Mouse (Mus musculus) heart, embryonic 12.5 days (tissue): ENCODE results near the gene Tll1. TPM values are rescaled to one million over a fixed set of nuclear protein-coding genes. Genes with fewer than 3 reads are reported as not detected.

Experiments used
- ATAC-seq: fragments of 200-750 bp; cut with Nextera tagmentation; 2 replicates; pipeline ENCODE4 v1.8.0; 2017; ENCODE audit warnings: moderate TSS enrichment, moderate library complexity; ENCODE audit not compliant: insufficient number of reproducible peaks, low FRiP score
- H3K27ac ChIP-seq: fragments of 300-500 bp; sonication (generic); 2 replicates; pipeline ENCODE4 v1.5.1; 2016; ENCODE audit warnings: mild to moderate bottlenecking, moderate library complexity; ENCODE audit not compliant: poor library complexity, severe bottlenecking
- H3K27me3 ChIP-seq: fragments of 300-500 bp; sonication (generic); replicated peaks from 2 replicates; pipeline ENCODE4 v1.6.1; 2016; ENCODE audit warnings: mild to moderate bottlenecking, moderate library complexity
- H3K36me3 ChIP-seq: fragments of 300-500 bp; sonication (generic); 2 replicates; pipeline ENCODE4 v1.6.1; 2016; ENCODE audit warnings: mild to moderate bottlenecking, moderate library complexity
- H3K4me1 ChIP-seq: fragments of 300-500 bp; sonication (generic); replicated peaks from 2 replicates; pipeline ENCODE4 v1.6.1; 2016; ENCODE audit warnings: mild to moderate bottlenecking
- H3K4me2 ChIP-seq: fragments of 300-500 bp; sonication (generic); 2 replicates; pipeline ENCODE4 v1.6.1; 2016; ENCODE audit warnings: mild to moderate bottlenecking, moderate library complexity
- H3K4me3 ChIP-seq: fragments of 300-500 bp; sonication (generic); 2 replicates; pipeline ENCODE4 v1.5.1; 2016; ENCODE audit warnings: mild to moderate bottlenecking
- H3K9ac ChIP-seq: fragments of 300-500 bp; sonication (generic); 2 replicates; pipeline ENCODE4 v1.6.1; 2016; ENCODE audit warnings: mild to moderate bottlenecking, moderate library complexity
- H3K9me3 ChIP-seq: fragments of 300-500 bp; sonication (generic); replicated peaks from 2 replicates; pipeline ENCODE4 v1.6.1; 2016; ENCODE audit warnings: mild to moderate bottlenecking, moderate library complexity
- WGBS: fragments of 180-500 bp; shearing (Covaris S2); methylation state at CpG from one replicate; pipeline ENCODE4 v1.1.7; 2016; 5-methylcytosine and 5-hydroxymethylcytosine counted together
- polyA plus RNA-seq: library from polyadenylated mRNA; unstranded; fragments of >200 nt; fragmentation: Nextera tagmentation; extraction: Ambion mirVana; gene quantifications from 2 replicates; pipeline ENCODE4 v1.2.1, GENCODE M21; 2016

Gene Tll1
- polyA plus RNA-seq, 1 experiment from 2014 or later = 1.9 TPM

DNA sequence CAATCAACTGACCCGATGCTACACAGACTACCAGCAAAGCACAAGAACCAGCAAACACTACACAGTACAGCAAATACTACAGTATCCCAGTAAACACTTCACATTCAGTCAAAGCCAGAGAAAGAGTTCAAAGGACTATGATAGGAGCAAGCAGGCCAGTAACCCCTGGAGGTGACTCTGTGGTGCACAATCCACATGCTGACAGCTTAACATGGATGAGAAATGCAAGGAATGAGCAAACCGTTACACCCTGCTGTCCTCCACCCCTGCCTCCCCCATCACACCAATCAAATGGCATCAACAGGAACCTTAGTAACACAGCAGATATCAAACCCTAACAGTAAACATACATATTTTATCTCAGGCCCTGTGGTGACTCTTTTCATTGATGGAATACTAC lies 7.7 kb downstream of the Tll1 start:
- Histone ChIP-seq H3K4me1 (no peaks in the 10 kb centered on the region), H3K36me3 (no peaks in the 10 kb centered on the region), H3K4me2 (no peak overlapping the region), H3K9ac (no peak overlapping the region), H3K27ac (no peak overlapping the region), H3K27me3 (no peaks in the 10 kb centered on the region), H3K9me3 (no peaks in the 10 kb centered on the region), H3K4me3 (no peak overlapping the region)
- WGBS = 45% methylated on average over 2 of the region's 2 CpGs
- ATAC-seq = no peak

DNA sequence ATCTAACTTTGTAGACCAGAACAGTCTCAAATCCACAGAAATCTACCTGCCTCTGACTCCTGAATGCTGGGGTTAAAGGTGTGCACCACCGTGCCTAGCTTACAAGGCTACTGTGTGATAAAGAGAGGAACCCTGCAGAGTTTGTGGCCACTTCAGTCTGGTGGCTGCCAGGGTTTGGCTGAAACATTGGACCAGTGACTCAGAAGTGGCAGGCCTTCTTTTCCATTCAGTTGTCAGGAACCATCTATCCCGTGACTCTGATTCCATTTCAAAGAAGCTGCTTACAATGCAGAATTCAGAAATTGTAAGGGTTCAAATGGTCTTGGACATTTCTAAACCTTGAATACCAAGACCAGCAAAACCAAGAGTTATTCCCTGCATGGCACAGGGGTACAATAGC lies 12.7 kb downstream of the Tll1 start:
- no peaks in the 10 kb centered on the region for H3K36me3 ChIP-seq
- H3K27me3 ChIP-seq = no peaks in the 10 kb centered on the region
- WGBS = 56% methylated on average over 2 of the region's 2 CpGs
- H3K27ac ChIP-seq = no peak overlapping the region
- no peaks in the 10 kb centered on the region for H3K4me1 ChIP-seq
- ATAC-seq = no peak
- no peaks in the 10 kb centered on the region for H3K9me3 ChIP-seq
- H3K9ac ChIP-seq = no peak overlapping the region
- no peak overlapping the region for H3K4me2 ChIP-seq
- H3K4me3 ChIP-seq = no peak overlapping the region

DNA sequence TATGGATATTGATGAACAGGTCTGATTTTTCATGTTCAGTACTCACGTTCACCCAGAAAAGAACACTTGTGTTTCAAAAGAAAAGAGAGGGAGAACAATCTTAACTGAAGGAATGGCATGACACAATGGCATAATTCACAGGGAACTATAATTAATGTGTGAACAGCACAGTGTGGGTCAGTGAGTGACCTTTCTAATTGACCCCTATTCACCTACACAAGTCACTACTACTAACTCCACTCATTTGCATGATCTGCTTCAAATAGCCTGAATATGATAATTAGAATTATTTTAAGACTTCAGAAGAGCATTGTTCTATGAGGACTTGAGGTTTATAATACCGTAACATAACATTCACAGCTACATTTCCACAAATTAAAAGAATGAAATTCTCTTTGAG lies 18.2 kb downstream of the Tll1 start:
- WGBS = 83% methylated on average over 2 of the region's 2 CpGs
- ATAC-seq = no peak

DNA sequence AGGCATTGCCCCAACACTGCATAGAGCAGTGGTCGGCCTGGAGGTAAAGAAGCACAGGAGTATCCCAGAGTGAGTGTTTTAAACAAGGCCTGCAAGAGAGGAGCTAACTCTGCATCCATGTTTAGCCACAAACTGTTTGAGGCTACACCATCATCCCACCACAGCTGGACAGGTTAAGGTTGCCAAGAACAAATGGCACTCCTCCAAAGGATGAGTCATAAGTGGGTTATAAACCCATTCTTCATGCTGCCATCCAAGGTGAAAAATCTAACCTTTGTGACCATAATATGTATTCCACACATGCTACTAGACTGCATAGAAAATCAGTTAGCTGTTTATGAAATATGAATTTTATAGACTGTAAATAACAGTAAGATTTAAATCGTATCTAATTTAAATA lies 29.1 kb downstream of the Tll1 start:
- no peaks in the 10 kb centered on the region for H3K9me3 ChIP-seq
- H3K4me3 ChIP-seq = no peak overlapping the region
- H3K4me2 ChIP-seq = no peak overlapping the region
- H3K27ac ChIP-seq = no peak overlapping the region
- H3K4me1 ChIP-seq = no peaks in the 10 kb centered on the region
- WGBS = 76% methylated on average over 2 of the region's 2 CpGs
- H3K27me3 ChIP-seq = no peaks in the 10 kb centered on the region
- no peak for ATAC-seq
- no peaks in the 10 kb centered on the region for H3K36me3 ChIP-seq
- H3K9ac ChIP-seq = no peak overlapping the region

More for the DNA sequence above, 18.2 kb downstream of the Tll1 start:
- Histone ChIP-seq H3K27ac (no peak overlapping the region), H3K4me2 (no peak overlapping the region), H3K4me3 (no peak overlapping the region), H3K27me3 (no peaks in the 10 kb centered on the region), H3K9me3 (no peaks in the 10 kb centered on the region), H3K9ac (no peak overlapping the region), H3K36me3 (no peaks in the 10 kb centered on the region), H3K4me1 (no peaks in the 10 kb centered on the region)

DNA sequence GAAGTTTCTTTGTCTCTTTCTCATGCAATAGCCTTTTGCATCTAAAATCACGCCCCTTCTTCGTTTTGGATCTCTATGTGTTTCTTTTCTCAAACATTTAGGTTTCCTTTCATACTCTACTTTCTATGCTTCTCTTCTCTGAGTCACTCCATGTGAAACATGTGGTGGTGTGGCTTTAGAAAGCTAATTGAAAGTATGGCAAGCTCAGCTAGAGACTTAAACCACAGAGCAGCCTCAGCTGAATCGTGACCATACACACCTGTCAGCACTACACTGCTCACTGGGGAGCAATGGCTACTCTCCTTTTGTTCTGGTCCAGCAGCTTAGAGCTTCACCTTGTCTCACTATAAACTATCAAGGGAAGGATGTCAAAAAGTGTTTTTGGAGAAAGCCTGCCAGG lies 31.2 kb downstream of the Tll1 start:
- H3K9ac ChIP-seq = no peak overlapping the region
- WGBS = 70% methylated on average over 3 of the region's 3 CpGs
- H3K4me3 ChIP-seq = no peak overlapping the region
- no peak for ATAC-seq
- no peaks in the 10 kb centered on the region for H3K4me1 ChIP-seq
- H3K4me2 ChIP-seq = no peak overlapping the region
- H3K36me3 ChIP-seq = no peaks in the 10 kb centered on the region
- no peaks in the 10 kb centered on the region for H3K9me3 ChIP-seq
- H3K27ac ChIP-seq = no peak overlapping the region
- no peaks in the 10 kb centered on the region for H3K27me3 ChIP-seq

DNA sequence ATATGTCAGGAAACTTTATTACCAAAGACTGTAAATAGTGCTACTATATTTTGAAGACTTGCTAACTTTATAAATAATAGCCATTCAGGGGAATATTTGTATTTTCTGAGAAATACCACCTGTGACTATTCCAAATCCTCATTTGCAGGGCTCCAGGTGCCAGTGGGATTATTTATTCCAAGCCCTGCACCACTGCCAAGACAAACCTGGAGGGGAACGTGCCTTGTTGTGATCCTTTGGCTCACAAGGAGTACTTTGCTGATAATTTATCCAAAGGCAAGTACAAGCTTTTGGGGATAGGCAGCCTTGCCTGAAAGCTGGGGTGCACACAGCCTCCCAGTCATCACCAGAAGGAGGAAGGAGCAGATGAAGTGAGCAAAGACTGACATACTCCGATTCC lies 32.3 kb downstream of the Tll1 start:
- ATAC-seq = no peak
- Histone ChIP-seq H3K9ac (no peak overlapping the region), H3K4me3 (no peak overlapping the region), H3K27me3 (no peaks in the 10 kb centered on the region), H3K9me3 (no peaks in the 10 kb centered on the region), H3K27ac (no peak overlapping the region), H3K4me1 (no peaks in the 10 kb centered on the region), H3K36me3 (no peaks in the 10 kb centered on the region), H3K4me2 (no peak overlapping the region)
- WGBS = 67% methylated on average over 2 of the region's 2 CpGs

DNA sequence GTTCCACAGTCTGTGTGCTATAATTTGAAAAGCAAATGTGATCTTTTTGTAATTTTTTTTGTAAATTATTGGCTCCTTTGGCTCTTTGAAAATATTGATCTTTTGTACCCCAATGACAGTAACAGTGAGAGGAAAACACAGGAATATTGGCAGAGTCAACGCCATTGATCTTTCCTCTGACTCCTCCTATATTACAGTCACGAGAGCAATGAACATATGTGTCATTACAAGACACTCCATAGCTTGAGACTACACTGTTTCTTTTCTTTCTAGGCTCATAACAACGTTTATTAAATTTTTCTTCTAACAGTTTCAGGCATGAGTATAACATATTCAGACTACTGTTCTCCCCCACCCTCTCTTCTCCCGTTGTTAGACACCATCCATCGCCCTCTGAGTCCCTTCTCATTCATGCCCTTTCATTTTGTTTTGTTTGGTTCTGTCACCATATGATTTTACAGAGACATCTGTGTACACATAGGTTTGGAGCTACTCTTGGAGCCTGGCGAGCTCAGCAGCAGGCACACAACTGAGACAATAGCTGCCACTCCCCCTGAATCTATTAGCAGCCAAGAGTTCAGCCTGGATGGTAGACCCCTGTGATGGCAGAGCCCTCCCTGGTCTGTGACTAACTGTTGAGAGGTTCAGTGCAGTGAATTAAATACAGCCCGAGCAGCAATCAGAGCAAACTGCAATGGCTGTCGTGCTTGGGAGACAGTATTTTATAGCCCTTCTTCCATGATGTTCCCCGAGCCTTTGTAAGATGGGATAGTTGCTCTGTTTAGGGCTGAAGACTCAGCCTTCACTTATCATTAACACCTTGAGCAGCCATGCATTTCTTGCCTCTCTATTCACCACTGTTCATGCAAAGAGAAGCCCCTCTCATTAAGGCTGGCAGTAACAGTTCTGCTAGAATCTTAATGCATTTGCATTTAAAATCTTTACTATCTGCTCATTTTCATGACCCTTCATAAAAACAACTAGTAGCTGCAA lies 52.9 kb downstream of the Tll1 start:
- 72% methylated on average over 9 of the region's 9 CpGs for WGBS
- Histone ChIP-seq H3K27ac (no peak overlapping the region), H3K9ac (no peak overlapping the region), H3K4me1 (no peaks in the 10 kb centered on the region), H3K4me3 (no peak overlapping the region), H3K36me3 (no peaks in the 10 kb centered on the region), H3K4me2 (no peak overlapping the region), H3K27me3 (no peaks in the 10 kb centered on the region), H3K9me3 (no peaks in the 10 kb centered on the region)
- ATAC-seq = no peak

DNA sequence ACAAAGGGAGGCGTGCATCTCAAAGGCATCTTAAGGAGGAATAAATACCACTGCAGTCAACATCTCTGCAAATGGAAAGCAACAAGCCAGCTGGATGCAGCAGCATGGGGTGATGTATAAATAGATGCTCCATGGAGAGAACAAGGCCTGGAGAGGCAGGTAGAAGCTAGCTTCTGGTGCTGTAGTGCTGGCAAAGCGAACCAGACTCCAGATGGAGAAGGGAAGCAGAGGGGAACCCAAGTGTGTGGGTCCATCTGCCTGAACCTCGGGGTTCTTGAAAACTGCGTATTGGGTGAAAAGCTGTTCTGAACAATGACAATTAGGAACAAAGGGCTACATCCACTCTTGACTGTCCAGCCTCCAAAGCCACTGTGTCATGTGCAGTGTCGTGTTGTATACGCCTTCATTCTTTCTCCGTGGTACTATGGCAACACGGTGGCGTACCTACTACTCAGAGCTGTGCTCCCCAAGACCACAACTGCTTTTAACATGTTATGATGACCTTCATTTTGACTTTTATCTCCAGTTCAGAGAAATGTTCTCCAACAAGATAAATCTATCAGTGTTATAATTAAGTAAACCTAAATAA lies 53.8 kb downstream of the Tll1 start:
- no peaks in the 10 kb centered on the region for H3K36me3 ChIP-seq
- no peaks in the 10 kb centered on the region for H3K9me3 ChIP-seq
- H3K4me2 ChIP-seq = no peak overlapping the region
- H3K4me1 ChIP-seq = no peaks in the 10 kb centered on the region
- ATAC-seq = no peak
- H3K27ac ChIP-seq = no peak overlapping the region
- no peak overlapping the region for H3K4me3 ChIP-seq
- H3K9ac ChIP-seq = no peak overlapping the region
- H3K27me3 ChIP-seq = no peaks in the 10 kb centered on the region
- WGBS = 67% methylated on average over 9 of the region's 9 CpGs

DNA sequence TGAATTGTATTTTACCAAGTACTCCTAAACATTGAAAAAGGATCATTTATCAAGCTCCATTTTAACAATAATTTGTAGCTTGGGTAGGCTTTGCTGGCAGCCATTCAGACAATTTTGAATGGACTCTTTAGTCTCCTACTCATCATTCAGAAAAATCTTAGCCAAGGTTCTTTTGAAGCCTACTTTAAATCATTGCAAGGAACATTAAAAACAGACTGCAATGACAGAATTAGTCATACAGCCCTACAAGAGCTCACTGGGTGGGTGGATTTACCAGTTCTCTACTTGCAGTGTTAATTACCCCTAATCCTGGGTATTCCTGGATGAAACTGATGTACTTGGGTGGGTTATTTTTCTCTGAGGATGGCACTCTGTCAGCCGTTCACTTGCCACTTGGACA lies 69.5 kb downstream of the Tll1 start:
- Histone ChIP-seq H3K27ac (no peak overlapping the region), H3K9me3 (no peaks in the 10 kb centered on the region; the same call in 1 of the 2 replicates), H3K4me2 (no peak overlapping the region), H3K9ac (no peak overlapping the region), H3K27me3 (no peaks in the 10 kb centered on the region), H3K4me3 (no peak overlapping the region), H3K36me3 (no peaks in the 10 kb centered on the region), H3K4me1 (no peaks in the 10 kb centered on the region)
- no peak for ATAC-seq
- 83% methylated on average over 1 of the region's 1 CpGs for WGBS

DNA sequence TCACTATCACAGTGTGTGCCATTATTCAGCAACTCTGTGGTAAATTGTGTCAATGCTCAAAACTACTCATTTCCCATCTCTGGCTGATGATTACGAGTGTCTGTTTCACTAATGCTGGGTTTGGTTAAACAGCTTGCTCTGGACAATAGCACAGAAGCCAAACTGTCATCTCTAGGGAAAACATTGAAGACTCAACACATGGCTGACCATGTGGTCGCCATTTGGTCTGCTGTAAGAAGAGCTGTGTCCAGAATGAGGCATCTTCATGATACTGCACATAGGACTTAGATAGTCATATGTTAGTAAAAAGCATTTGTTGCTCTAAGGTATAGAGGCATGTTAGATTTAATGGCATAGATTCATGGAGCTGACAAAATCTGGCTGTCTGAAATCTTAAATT lies 98.9 kb downstream of the Tll1 start:
- WGBS = 70% methylated on average over 2 of the region's 2 CpGs
- H3K9ac ChIP-seq = no peak overlapping the region

DNA sequence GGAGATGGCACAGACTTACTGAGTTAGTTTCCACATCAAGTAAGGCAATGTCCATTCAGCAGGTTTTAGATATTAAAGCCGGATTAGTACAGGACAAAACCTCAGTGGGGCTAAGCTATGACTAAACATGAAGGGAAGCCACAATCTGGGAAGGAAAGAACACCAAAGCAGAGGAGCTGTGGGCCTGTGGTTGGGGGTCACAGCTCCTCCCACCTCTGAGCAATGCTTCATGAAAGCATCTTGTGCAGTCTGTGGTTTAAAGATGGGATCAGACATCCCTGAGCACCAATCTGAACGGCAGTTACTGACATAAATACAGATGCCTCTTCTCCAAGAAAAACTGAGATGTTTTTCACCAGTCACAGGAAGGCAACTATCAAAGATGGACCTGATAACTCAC lies 132.7 kb downstream of the Tll1 start:
- ATAC-seq = no peak
- Histone ChIP-seq H3K27me3 (no peaks in the 10 kb centered on the region), H3K9me3 (no peaks in the 10 kb centered on the region), H3K36me3 (no peaks in the 10 kb centered on the region), H3K4me2 (no peak overlapping the region), H3K27ac (no peak overlapping the region), H3K9ac (no peak overlapping the region), H3K4me1 (no peaks in the 10 kb centered on the region), H3K4me3 (no peak overlapping the region)
- 58% methylated on average over 2 of the region's 2 CpGs for WGBS

More for the DNA sequence above, 98.9 kb downstream of the Tll1 start:
- Histone ChIP-seq H3K9me3 (no peaks in the 10 kb centered on the region), H3K36me3 (no peaks in the 10 kb centered on the region), H3K4me1 (no peaks in the 10 kb centered on the region), H3K4me3 (no peak overlapping the region), H3K27me3 (no peaks in the 10 kb centered on the region), H3K27ac (no peak overlapping the region), H3K4me2 (no peak overlapping the region)
- ATAC-seq = no peak
